Mouse (Mus musculus) neural tube, embryonic 11.5 days (tissue): ENCODE data around the gene Gm20388. TPM values are rescaled to one million over a fixed set of nuclear protein-coding genes. Genes with fewer than 3 reads are reported as not detected.

ENCODE experiments used
- ATAC-seq: fragments of 200-750 bp; cut with Nextera tagmentation; 2 replicates; pipeline ENCODE4 v1.8.0; 2017; ENCODE audit warnings: moderate number of reproducible peaks, mild to moderate bottlenecking, moderate TSS enrichment, moderate library complexity; ENCODE audit not compliant: insufficient read depth, low FRiP score, low TSS enrichment
- DNase-seq: peaks from one replicate; pipeline ENCODE4 v3.0.0-alpha.2; 2015; ENCODE audit warnings: low spot score
- H3K27ac ChIP-seq: fragments of 300-500 bp; sonication (generic); 2 replicates; pipeline ENCODE4 v1.5.1; 2014; ENCODE audit warnings: low read depth, mild to moderate bottlenecking, low read length
- H3K27me3 ChIP-seq: fragments of 300-500 bp; sonication (generic); 2 replicates; pipeline ENCODE4 v1.6.1; 2014; ENCODE audit warnings: mild to moderate bottlenecking, low read length, mixed read lengths; ENCODE audit not compliant: control insufficient read depth, insufficient read depth
- H3K36me3 ChIP-seq: fragments of 300-500 bp; sonication (generic); 2 replicates; pipeline ENCODE4 v1.6.1; 2014; ENCODE audit warnings: mild to moderate bottlenecking, low read length, moderate library complexity, mixed read lengths; ENCODE audit not compliant: control insufficient read depth, insufficient read depth
- H3K4me1 ChIP-seq: fragments of 300-500 bp; sonication (generic); 2 replicates; pipeline ENCODE4 v1.6.1; 2014; ENCODE audit warnings: low read length, mixed read lengths; ENCODE audit not compliant: control insufficient read depth, insufficient read depth
- H3K4me2 ChIP-seq: fragments of 300-500 bp; sonication (generic); 2 replicates; pipeline ENCODE4 v1.6.1; 2014; ENCODE audit warnings: low read depth, mild to moderate bottlenecking, moderate library complexity
- H3K4me3 ChIP-seq: fragments of 300-500 bp; sonication (generic); 2 replicates; pipeline ENCODE4 v1.5.1; 2014; ENCODE audit warnings: low read depth, low read length
- H3K9ac ChIP-seq: fragments of 300-500 bp; sonication (generic); 2 replicates; pipeline ENCODE4 v1.6.1; 2014; ENCODE audit warnings: mild to moderate bottlenecking, low read length
- H3K9me3 ChIP-seq: fragments of 300-500 bp; sonication (generic); 2 replicates; pipeline ENCODE4 v1.6.1; 2016; ENCODE audit warnings: low read length; ENCODE audit not compliant: control insufficient read depth
- whole genome bisulfite sequencing: fragments of 180-500 bp; shearing (Covaris S2); extraction: QIAGEN DNeasy Blood & Tissue Kit; methylation state at CpG from one replicate; pipeline ENCODE4 v1.1.7; 2014; 5-methylcytosine and 5-hydroxymethylcytosine counted together
- polyA plus RNA-seq: library from polyadenylated mRNA; unstranded; fragments of >200 nt; fragmentation: Nextera tagmentation; extraction: Ambion mirVana; gene quantifications from 2 replicates; pipeline ENCODE4 v1.2.1, GENCODE M21; 2014

Gm20388 gene
- polyA plus RNA-seq, 1 experiment from 2014 or later, result not detected

DNA sequence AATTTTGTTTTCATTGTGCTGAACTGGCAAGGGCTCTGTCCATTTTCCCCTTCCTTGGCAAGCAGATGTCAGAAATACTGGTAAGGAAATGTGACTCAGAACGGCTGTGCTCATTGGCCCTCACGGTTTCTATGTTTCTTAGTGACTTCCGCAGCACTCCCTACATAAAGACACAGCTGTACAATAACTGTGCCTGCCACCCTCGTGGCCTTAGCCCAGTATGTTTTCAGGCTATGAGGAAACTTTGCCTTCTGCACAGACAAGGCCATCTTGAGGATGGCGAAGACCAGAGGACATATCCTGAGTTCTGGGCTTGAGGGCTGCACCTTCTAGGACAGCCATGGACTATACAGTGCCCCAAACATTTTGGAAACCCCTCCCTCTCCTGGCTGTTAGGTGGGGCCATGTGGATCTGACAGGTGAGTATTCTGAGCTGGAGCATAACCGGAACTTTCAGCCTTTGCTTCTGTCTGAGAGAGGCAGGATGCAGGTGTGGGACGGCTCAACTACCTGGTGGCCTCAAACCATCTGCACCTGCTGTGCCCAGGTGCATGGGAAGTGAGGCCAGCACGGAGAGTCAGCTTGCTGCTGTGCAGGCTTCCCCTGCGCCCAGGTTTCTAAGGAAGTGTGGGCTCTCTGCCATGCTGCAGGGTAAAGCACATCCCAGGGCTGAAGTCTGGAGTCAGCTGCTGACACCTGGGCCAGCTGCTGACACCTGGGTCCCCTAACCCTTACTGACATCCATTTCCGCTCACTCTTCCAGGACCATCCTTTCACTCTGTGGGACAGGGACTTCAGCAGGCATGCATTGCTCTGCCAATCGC is 4146.4 kb downstream of the Gm20388 start:
- Histone ChIP-seq H3K27ac (no peak overlapping the region), H3K4me1 (no peaks in the 10 kb centered on the region), H3K4me3 (no peak overlapping the region), H3K9ac (no peak overlapping the region), H3K9me3 (no peaks in the 10 kb centered on the region), H3K4me2 (no peak overlapping the region), H3K27me3 (no peaks in the 10 kb centered on the region), H3K36me3 (no peaks in the 10 kb centered on the region)
- ATAC-seq (no peak), DNase-seq (no peak)
- 86% methylated on average over 11 of the region's 11 CpGs for WGBS

DNA sequence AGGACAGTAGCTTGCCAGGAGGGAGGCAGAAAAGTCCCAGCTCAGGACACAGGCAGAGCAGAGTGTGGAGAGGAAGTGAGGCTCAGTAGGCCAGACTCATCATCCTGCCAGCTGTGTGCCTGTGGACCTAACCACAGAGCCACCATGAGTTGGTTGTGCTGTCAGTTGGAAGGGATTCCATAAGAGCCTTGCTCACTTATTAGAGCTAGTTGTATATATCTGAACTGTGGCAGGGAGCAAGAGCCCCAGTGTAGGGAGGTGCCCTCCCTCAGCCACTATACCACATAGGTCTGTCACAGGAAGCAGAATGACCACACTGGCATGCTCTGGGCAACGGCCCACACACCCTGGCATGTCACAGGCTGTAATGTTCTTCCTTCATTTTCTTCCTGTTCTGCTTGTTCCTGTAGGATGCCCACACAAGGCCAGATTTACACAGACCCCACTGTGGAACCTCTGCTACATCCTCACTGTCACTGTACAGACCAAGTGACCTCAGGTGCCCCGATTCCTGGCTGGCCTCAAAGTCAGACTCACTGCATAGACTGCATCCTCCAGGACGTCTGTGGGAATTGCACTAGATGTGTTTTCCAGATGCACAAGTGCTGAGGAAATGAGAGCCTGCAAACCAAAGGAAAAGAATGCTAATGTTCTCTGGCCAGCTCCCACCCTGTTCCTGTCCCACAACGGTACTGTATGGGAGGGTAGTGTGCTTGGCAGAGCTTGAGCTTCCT is 4155.9 kb downstream of the Gm20388 start:
- Histone ChIP-seq H3K9ac (no peak overlapping the region), H3K4me2 (no peak overlapping the region), H3K27ac (no peak overlapping the region), H3K36me3 (no peaks in the 10 kb centered on the region), H3K27me3 (no peaks in the 10 kb centered on the region), H3K9me3 (no peaks in the 10 kb centered on the region), H3K4me1 (0 out of 2 replicates have a peak, but pooled peaks cover 3% of the 10 kb centered on the region), H3K4me3 (no peak overlapping the region)
- DNase-seq, result no peak
- ATAC-seq, result no peak
- 70% methylated on average over 4 of the region's 4 CpGs for WGBS

DNA sequence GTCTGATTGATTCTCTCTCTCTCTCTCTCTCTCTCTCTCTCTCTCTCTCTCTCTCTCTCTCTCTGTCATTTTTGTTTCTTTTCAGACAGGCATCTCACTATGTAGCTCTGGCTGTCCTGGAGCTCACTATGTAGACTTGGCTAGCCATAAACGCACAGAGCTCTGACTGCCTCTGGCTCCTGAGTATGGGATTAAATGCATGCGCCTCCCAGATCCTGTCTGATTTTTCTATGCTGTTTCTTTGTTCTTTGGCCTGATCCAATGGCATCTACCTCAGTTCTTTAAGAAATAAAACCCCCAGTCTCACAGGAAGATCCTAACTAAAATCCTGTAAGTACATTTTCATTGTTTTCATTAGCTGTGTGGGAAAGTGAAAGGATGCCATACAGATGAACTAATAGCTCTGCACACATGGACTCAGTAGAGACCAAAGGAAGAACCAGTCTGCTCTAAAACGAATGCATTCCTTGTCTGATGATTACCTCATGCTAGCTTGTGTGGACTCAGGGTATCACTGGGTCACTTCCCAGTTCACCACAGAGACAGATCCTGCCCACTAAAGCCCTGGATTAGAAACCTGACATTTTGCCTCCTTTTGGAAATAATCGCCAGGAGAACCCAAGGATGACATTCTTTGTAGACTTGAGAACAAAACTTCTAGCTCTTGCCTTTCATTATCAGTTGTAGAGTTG is 4156.6 kb downstream of the Gm20388 start:
- Histone ChIP-seq H3K4me3 (no peak overlapping the region), H3K27me3 (no peaks in the 10 kb centered on the region), H3K9me3 (no peaks in the 10 kb centered on the region), H3K9ac (no peak overlapping the region), H3K4me1 (0 out of 2 replicates have a peak, but pooled peaks cover 3% of the 10 kb centered on the region), H3K36me3 (no peaks in the 10 kb centered on the region), H3K27ac (no peak overlapping the region), H3K4me2 (no peak overlapping the region)
- DNase-seq, result no peak
- WGBS, result 78% methylated on average over 4 of the region's 4 CpGs
- no peak for ATAC-seq

DNA sequence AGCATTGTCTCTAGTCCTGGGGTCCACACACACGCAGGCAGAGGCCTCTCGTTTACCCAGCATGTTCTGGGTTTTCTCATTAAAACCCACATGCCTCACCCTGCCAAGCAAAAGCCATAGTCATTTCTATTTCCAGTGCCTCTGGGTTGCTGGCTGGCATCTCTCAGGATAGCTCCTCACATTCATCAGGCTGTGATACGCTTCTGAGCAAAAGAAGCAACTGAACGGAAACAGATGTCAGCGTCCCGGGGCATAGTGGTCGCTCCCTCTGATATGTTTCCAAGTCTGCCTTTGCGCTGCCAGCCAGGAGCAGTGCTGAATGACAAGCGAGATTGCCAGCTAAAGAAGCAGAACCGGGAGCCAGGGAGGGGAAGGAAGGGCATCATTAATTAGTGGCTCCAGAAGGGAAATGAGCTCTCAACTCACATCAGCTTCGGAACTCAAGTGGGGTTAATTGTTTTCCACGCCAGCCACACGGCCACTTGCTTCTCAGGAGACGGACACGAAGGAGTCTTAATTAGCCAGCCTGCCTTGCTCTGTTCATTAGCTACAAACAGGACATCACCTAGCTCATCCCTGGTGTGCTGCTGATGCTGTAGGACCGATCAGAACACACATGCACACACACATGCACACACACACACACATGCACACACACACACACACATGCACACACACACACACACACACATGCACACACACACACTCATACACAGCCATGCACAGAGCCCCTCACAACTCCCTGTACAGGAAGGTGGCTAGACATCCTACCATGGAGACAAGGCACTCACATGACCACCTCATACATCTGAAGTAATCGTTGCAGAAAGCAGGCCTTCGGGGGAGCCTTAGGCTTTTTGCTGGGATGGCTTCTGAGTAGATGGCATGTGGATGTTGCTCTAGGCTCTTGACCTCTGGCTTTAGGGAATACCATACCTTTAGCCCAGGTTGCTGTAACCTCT is 4160.0 kb downstream of the Gm20388 start:
- Histone ChIP-seq H3K27me3 (no peaks in the 10 kb centered on the region), H3K4me2 (no peak overlapping the region), H3K9ac (no peak overlapping the region), H3K36me3 (no peaks in the 10 kb centered on the region), H3K9me3 (no peaks in the 10 kb centered on the region), H3K27ac (no peak overlapping the region), H3K4me3 (no peak overlapping the region), H3K4me1 (0 out of 2 replicates have a peak, but pooled peaks cover 3% of the 10 kb centered on the region)
- DNase-seq, result peak; percentile 53
- ATAC-seq, result no peak
- WGBS, result 53% methylated on average over 18 of the region's 18 CpGs

DNA sequence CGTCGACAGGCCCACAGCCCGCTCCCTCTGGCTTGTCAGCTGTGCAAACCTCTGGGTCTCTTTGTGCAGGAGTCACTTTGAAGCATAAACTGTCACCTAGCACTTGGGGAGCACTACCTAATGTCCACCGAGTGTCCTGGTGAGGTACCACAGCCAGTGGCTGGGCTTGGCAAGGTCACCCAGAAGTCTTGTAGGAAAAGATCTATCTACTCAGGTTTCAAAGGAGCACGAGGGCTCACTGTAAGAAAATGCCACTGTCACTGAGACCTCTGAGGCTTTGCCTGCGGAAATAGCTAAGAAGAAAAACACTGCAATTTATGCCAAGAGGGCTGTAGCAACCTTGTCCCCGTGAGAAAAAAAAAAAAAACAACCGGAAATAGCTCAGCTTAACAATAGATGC is 4165.3 kb downstream of the Gm20388 start:
- Histone ChIP-seq H3K27ac (no peak overlapping the region), H3K4me1 (no peaks in the 10 kb centered on the region), H3K9ac (no peak overlapping the region), H3K36me3 (no peaks in the 10 kb centered on the region), H3K9me3 (no peaks in the 10 kb centered on the region), H3K4me3 (no peak overlapping the region), H3K4me2 (no peak overlapping the region), H3K27me3 (no peaks in the 10 kb centered on the region)
- ATAC-seq (no peak), DNase-seq (no peak)
- WGBS, result 53% methylated on average over 8 of the region's 8 CpGs

DNA sequence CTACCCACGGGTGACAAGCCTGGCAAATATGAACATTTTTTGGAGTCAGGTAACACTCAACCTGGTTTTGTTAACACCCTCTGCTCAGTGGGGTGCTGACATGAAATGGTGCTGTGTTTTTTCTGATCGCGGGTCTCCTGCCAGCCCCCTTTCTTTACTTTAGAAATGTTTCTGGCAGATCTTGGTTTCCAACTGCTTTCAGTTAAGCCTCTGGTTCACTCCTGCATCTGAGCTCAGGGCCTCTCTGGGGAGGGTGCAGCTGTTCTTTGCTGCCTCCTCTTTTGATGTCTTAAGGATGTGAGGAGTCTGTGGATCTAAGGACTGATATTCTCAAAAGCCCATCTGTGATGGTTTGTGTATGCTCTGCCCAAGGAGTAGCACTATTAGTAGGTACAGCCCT is 4165.8 kb downstream of the Gm20388 start:
- no peaks in the 10 kb centered on the region for H3K4me1 ChIP-seq
- DNase-seq, result no peak
- WGBS, result 49% methylated on average over 3 of the region's 3 CpGs

DNA sequence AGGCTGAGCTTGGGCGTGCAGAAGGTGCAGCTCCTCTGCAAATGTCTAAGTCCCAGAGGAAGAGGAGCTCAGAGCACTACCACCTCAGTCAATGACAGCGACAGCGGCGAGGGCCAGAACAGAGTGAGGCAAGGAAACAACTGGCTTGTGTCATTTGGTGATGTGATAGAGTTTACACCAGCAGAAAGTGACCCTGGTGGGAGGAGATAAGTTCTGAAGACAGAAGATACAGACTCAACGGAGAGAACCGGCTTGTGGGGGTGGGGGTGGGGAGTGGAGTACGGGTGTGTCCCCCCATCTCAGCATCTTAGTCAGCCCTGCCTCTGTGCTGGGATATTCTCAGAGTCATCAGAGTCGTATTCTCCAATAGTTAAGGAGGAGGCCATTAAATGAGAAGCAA is 4166.7 kb downstream of the Gm20388 start:
- no peaks in the 10 kb centered on the region for H3K4me1 ChIP-seq
- no peak for ATAC-seq
- H3K36me3 ChIP-seq, result no peaks in the 10 kb centered on the region
- H3K9ac ChIP-seq, result no peak overlapping the region
- H3K4me2 ChIP-seq, result no peak overlapping the region
- no peak overlapping the region for H3K4me3 ChIP-seq
- no peak overlapping the region for H3K27ac ChIP-seq
- no peaks in the 10 kb centered on the region for H3K9me3 ChIP-seq
- H3K27me3 ChIP-seq, result no peaks in the 10 kb centered on the region
- 72% methylated on average over 8 of the region's 8 CpGs for WGBS
- no peak for DNase-seq

More for the DNA sequence above, 4165.8 kb downstream of the Gm20388 start:
- Histone ChIP-seq H3K4me3 (no peak overlapping the region), H3K27me3 (no peaks in the 10 kb centered on the region), H3K9ac (no peak overlapping the region), H3K36me3 (no peaks in the 10 kb centered on the region), H3K9me3 (no peaks in the 10 kb centered on the region), H3K27ac (no peak overlapping the region), H3K4me2 (no peak overlapping the region)
- no peak for ATAC-seq

DNA sequence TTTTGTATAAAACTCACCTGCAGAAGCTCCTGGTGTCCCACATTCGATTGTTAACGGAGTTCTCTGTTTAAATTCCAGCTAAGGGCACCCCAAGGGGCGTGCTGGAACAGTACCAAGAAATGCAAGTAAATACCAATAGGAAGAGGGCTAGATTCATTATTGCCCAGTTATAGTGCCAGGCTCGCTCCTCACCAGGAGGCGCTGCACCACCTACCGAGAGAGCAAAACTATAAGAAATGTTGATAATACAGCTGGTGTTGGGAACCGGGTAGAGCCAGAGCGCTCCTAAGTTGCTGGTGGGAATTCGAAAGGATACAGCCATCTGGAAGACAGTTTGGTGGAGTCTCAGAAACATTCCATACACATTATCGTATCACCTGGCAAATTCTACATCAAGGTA is 4167.4 kb downstream of the Gm20388 start:
- no peaks in the 10 kb centered on the region for H3K27me3 ChIP-seq
- H3K9me3 ChIP-seq, result no peaks in the 10 kb centered on the region
- DNase-seq, result no peak
- no peak overlapping the region for H3K9ac ChIP-seq
- no peak overlapping the region for H3K4me2 ChIP-seq
- H3K4me3 ChIP-seq, result no peak overlapping the region
- no peaks in the 10 kb centered on the region for H3K36me3 ChIP-seq
- H3K27ac ChIP-seq, result no peak overlapping the region
- 90% methylated on average over 10 of the region's 10 CpGs for WGBS
- no peak for ATAC-seq
- H3K4me1 ChIP-seq, result no peaks in the 10 kb centered on the region
